Mouse (Mus musculus): ENCODE results near the gene Kcnh4.
A peak's percentile ranks its signal among the peaks of the same experiment; 100 is the strongest.

The Kcnh4 gene

GRCm38 (mm10) chr11:100762831-100763230, 3.1 kb upstream of the Kcnh4 start, which contains the start of gene Hcrt:
TSS of gene Hcrt (minus strand) at chr11:100762931.
- DNase-seq: no peak

GRCm38 (mm10) chr11:100761547-100762045, 1.9 kb upstream of the Kcnh4 start:
- peak; percentile 80 to 91 for DNase-seq

- peak; percentile 35 to 80 for DNase-seq
Measured at GRCm38 (mm10) chr11:100758707-100759610, 783 bp downstream of the Kcnh4 start.

- DNase-seq: no peak
Measured at GRCm38 (mm10) chr11:100757566-100757965, 2.2 kb downstream of the Kcnh4 start.

- no peak for DNase-seq
Measured at GRCm38 (mm10) chr11:100756476-100756875, 3.3 kb downstream of the Kcnh4 start.

- no peak for DNase-seq
Measured at GRCm38 (mm10) chr11:100754693-100755057, 5.1 kb downstream of the Kcnh4 start.

GRCm38 (mm10) chr11:100754021-100754692, 5.6 kb downstream of the Kcnh4 start:
- no peak for DNase-seq

GRCm38 (mm10) chr11:100752294-100752693, 7.4 kb downstream of the Kcnh4 start:
- DNase-seq: peak; percentile 30 to 46

- no peak for DNase-seq
Measured at GRCm38 (mm10) chr11:100750127-100750526, 9.6 kb downstream of the Kcnh4 start.

GRCm38 (mm10) chr11:100749469-100749868, 10.3 kb downstream of the Kcnh4 start:
- no peak for DNase-seq

GRCm38 (mm10) chr11:100748620-100749019, 11.1 kb downstream of the Kcnh4 start:
- no peak for DNase-seq

- DNase-seq: no peak
Measured at GRCm38 (mm10) chr11:100747114-100747513, 12.6 kb downstream of the Kcnh4 start.

- DNase-seq: no peak
Measured at GRCm38 (mm10) chr11:100746546-100746945, 13.2 kb downstream of the Kcnh4 start.

- DNase-seq: peak in 1 of 2 experiments; percentile 67
Measured at GRCm38 (mm10) chr11:100745085-100745484, 14.7 kb downstream of the Kcnh4 start.

- peak; percentile 86 to 87 for DNase-seq
Measured at GRCm38 (mm10) chr11:100741348-100741747, 18.4 kb downstream of the Kcnh4 start.

GRCm38 (mm10) chr11:100738749-100739148, 21.0 kb downstream of the Kcnh4 start:
- no peak for DNase-seq

GRCm38 (mm10) chr11:100738066-100738604, 21.6 kb downstream of the Kcnh4 start, which contains the start of gene Rab5c:
TSS of gene Rab5c (minus strand) at chr11:100738215.
- DNase-seq: peak; percentile 98 to 100

- peak in 1 of 2 experiments; percentile 36 for DNase-seq
Measured at GRCm38 (mm10) chr11:100737105-100737733, 22.5 kb downstream of the Kcnh4 start.

- DNase-seq: peak in 1 of 2 experiments; percentile 42
Measured at GRCm38 (mm10) chr11:100736746-100737080, 23.0 kb downstream of the Kcnh4 start.

- DNase-seq: peak in 1 of 2 experiments; percentile 53
Measured at GRCm38 (mm10) chr11:100735954-100736745, 23.6 kb downstream of the Kcnh4 start.

- no peak for DNase-seq
Measured at GRCm38 (mm10) chr11:100735134-100735865, 24.4 kb downstream of the Kcnh4 start.

Measured in kidney, postnatal 36 days (tissue).